Mouse (Mus musculus): ENCODE data around the gene Cdkn2aipnl.

The Cdkn2aipnl gene

DNA sequence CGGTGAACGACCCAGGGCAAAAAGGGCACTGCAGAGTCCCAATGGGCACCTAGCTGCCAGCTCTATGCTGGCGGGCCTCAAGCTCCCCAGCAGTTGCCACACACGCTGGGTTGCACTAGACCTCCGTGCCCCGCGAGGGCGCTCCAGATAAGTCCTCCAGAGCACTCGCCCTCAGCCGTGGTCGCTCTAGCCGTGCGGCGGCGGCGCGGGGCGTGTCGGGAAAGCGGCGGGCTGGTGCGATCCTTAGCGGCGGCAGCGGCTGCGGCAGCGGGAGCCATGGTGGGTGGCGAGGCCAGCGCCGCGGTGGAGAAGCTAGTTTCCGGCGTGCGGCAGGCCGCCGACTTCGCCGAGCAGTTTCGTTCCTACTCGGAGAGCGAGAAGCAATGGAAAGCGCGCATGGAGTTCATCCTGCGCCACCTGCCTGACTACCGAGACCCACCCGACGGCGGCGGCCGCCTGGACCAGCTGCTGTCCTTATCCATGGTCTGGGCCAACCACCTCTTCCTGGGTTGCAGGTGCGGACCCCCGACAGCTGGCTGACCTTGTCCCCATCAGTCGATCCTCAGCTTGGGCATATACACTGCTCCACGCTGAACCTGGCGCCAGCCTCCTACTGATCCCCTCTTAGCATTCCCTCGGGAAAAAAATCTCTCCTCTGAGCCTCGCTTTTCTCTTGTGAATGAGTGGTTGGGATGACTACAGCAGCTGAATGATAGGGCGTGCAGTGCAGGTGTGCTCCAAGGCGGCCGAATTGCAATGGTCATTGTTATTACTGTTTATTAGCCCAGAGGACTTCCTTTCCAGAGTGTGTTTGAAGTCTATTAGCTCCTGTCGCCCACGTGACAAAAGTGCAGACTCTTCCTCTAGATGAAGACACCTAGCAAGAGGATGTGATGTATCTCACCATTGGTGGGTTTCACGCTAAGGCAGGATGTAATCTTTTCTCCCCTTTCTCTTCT is at the start of gene Cdkn2aipnl:
TSS of gene Cdkn2aipnl (plus strand) at position 219 of the 959 bp plus-strand sequence.
- in situ Hi-C loops (cut with MboI, MseI), result loop anchor here (5.0 to 10.0 kb wide), 3 partner anchors 145 to 247 kb away; partner anchors contain the start of gene Olfr1371 (in 1 of the 2)

DNA sequence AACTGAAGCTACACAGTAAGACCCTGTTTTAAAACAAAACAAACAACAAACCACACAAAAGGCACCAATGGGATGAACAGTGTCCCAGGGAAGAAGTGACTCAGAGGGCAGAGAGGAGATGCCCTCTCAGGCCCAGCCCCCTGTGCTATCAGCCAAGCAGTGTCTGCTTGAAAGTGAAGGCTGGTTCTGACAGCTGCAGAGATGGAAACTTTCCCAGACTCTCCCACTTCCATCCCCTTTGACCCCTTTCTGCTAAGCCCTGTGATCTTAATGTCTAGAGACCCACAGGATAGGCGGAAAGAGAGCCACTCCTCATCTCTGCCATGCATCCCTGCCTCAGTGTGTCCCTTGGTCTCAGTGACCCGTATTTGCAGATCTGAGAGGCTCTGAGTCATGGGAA is 49.5 kb upstream of the Cdkn2aipnl start:
- in situ Hi-C loops (cut with MboI, MseI), result no loop called here

DNA sequence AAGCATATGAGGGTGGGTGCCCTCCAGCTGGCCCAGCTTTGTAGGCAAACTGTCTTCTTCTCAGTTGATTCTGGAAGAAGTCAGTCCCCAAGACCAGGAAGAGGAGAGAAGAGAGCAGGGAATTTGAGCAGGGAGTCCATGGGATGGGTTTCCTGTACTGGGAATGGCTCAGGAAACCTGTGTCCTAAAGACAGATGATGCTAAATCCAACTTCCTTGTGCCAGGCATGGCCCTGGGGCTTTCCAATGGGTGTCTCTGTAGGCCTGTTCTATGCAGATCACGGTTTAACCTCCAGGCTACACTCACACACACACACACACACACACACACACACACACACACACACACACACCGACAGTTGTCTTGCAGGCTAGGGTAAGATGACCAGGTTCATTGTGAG is 48.9 kb upstream of the Cdkn2aipnl start:
- in situ Hi-C loops (cut with MboI, MseI), result no loop called here

DNA sequence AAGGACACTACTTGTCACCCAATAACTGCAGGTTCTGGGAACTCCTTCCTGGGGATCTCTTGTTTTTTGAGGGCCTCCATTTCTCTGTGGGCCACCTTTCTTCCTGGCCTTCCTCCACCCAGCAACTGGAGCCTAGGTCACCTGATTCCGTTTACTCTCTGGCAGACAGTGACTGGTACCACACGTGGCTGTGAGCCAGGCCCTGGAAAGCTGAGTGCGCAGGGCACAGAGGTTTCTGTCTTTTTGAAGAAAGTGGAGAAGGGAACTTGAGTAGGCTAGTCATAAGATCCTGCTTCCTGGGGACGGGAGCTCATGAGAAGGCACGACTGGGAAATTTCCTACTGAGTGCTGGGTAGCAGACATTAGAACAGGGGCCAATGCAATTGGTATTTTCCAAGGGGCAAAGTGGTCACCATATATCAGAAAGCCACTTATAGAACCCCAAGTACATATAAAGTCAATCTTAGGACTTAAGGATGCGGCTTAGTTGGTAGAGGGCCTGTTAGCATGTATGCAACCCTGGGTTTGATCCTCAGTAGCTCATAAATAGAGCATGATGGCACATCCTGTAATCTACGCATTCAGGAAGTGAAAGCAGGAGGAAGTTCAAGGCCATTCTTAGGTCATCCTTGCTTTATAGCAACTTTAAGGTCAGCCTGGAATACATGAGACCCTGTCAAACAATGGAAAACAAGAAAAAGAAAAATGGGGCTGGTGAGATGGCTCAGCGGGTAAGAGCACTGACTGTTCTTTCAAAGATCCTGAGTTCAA is 45.9 kb upstream of the Cdkn2aipnl start:
- in situ Hi-C loops (cut with MboI, MseI), result no loop called here

- in situ Hi-C loops (cut with MboI, MseI), result no loop called here
Measured at GRCm38 (mm10) chr11:51922421-51922841, 45.0 kb upstream of the Cdkn2aipnl start.

- in situ Hi-C loops (cut with MboI, MseI), result no loop called here
Measured at GRCm38 (mm10) chr11:51925595-51925994, 41.9 kb upstream of the Cdkn2aipnl start.

DNA sequence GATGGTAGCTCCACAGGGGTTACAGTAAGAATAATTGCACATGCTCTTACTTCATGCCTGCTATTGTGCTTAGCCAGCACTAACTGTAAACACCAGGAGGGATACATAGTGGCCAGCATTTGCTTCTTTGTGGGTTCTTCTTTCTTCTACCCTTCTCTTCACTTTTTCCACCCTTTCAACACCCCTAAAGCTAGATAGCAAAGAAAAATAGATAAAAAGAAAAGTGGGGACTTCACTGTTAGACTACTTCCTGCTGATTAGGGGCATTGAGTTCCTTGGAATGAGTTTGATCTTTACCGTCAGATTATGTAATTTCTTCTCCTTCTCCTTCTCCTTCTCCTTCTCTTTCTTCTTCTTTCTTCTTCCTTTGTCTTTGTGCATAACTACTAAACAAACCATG is 41.1 kb upstream of the Cdkn2aipnl start:
- in situ Hi-C loops (cut with MboI, MseI), result no loop called here

DNA sequence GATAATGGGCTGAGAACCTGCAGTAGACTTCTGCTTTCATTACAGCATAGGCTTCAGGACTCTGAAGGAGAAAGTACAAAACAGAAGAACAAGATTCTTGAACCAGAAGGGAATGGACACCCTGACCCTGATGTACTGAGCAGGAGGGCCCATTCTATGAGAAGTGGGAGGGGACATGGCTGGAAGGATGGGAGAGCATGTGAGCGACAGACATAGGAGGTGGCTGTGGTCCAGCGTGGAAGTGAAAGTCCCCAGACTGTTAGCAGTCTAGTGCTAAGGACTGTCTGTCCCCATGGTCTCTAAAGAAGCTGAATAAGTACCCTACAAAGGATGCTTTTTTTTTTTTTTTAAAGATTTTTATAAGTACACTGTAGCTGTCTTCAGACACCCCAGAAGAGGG is 40.4 kb upstream of the Cdkn2aipnl start:
- in situ Hi-C loops (cut with MboI, MseI), result no loop called here

GRCm38 (mm10) chr11:51931138-51931537 is 36.3 kb upstream of the Cdkn2aipnl start:
- in situ Hi-C loops (cut with MboI, MseI), result no loop called here

DNA sequence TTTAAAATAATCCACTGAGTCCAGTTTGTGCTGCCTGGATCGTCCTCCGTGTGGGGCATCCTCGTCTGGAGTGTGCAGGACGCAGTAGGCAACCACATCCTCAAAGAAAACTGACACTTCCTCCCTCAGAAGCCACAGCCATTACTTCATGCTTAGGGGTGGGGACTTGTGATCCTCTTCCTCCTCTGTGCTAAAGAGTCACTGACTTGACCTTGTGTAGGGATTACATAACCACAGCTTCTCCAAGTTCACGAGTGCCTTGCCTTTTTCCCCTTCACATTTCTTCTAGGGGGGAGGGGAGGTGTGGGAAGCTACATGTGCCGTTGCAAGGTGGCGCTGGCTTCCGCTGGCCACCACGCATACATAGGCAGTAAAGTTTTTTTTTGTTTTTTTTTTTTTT is 35.7 kb upstream of the Cdkn2aipnl start:
- in situ Hi-C loops (cut with MboI, MseI), result no loop called here

GRCm38 (mm10) chr11:51934230-51934629 is 33.2 kb upstream of the Cdkn2aipnl start:
- in situ Hi-C loops (cut with MboI, MseI), result no loop called here

DNA sequence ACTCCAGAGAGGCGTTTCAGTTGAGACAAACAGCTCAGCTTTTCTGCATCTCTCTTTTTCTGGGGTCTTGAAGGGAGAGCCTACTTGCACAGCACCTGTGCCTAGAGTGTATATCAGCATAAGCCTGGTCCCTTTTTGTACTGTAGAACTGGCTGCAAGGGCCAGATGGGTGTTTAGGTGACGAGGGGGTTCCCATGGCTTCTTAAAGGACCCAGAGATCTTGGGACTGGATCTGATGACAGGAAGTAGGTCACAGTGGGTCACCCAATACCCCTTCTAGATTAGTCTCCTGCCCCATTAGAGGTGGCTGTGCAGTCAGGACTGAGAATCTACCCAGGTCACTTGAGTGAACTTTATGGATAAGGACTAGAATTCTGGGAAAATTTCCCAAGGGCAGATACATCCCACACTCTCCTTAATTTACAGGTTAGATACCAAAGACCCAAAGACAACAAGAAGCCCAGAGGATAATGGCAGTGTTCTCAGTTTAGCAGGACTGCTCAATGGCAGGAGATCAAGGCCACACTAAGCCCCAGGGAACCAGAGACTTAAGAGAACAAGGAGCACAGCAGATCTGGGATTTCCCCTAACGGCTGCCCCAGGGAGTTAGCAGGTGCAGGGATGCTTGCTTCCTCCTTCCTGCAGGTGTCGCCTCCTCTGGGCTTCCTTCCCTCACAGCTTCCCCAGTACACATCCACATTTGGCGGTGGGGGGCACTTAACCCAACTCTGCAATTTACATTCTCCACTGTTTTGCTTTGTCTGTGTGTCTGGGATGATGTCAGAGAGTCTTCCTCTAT is 31.6 kb upstream of the Cdkn2aipnl start:
- in situ Hi-C loops (cut with MboI, MseI), result no loop called here

- in situ Hi-C loops (cut with MboI, MseI), result no loop called here
Measured at GRCm38 (mm10) chr11:51937361-51937781, 30.1 kb upstream of the Cdkn2aipnl start.

DNA sequence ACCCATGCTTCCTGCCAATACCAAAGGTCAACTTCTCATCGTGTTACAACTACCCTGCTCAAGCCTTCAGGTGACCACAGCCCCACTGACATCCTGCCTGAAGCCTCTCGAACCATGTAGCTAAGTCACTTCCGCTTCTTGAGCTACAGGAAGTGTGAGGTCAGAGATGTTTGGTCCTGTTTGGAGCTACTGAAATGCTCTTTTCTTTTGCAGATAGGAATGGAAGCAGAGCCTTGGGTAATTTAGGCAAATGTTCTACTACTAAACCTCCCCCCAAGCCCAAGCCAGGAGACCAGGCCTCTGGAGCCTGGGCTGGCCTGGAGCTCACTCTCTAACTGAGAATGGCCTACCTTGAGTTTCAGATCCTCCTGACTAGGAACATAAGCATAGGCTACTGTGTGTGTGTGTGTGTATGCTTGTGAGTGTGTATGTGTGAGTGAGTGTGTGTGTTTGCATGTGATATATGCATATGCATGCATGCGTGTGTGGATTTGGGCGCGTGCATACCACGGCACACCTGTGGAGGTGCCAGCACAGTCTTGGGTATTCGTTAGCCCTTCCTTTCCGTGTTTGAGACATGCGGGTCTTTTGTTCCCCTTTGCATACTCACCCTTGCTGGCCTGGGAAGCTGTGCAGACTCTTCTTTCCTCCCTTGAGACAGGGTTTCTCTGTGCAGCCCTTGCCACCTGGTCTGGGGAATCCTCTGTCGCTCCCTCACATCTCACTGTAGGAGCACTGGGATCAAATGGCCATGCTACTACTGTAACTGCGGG is 28.5 kb upstream of the Cdkn2aipnl start:
- in situ Hi-C loops (cut with MboI, MseI), result no loop called here

- in situ Hi-C loops (cut with MboI, MseI), result no loop called here
Measured at GRCm38 (mm10) chr11:51939590-51939955, 27.9 kb upstream of the Cdkn2aipnl start.

DNA sequence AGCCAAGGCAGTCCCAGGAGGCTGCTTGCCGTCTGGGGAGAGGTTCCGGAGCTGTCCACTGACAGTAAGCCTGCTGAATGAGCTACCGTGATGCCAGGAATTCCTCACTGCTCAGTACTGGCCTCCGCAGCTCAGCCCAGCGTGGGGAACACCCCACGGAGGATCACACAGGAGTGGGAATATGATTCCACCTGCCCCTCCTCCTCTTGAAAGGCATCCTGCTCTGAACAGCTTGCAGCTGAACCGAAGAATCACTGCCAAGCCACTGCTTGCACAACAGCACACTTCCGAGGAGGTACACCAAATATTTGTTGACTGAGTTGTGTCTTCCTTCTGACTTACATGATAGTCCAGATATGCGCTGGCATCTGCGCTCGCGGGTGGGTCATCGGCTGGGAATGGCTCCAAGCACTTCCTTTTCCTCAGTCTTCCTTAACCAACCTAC is 26.9 kb upstream of the Cdkn2aipnl start:
- in situ Hi-C loops (cut with MboI, MseI), result loop anchor here in 1 of 2 experiments (5.0 kb wide), 1 partner anchor 73 kb away; no protein-coding TSS in a partner anchor

DNA sequence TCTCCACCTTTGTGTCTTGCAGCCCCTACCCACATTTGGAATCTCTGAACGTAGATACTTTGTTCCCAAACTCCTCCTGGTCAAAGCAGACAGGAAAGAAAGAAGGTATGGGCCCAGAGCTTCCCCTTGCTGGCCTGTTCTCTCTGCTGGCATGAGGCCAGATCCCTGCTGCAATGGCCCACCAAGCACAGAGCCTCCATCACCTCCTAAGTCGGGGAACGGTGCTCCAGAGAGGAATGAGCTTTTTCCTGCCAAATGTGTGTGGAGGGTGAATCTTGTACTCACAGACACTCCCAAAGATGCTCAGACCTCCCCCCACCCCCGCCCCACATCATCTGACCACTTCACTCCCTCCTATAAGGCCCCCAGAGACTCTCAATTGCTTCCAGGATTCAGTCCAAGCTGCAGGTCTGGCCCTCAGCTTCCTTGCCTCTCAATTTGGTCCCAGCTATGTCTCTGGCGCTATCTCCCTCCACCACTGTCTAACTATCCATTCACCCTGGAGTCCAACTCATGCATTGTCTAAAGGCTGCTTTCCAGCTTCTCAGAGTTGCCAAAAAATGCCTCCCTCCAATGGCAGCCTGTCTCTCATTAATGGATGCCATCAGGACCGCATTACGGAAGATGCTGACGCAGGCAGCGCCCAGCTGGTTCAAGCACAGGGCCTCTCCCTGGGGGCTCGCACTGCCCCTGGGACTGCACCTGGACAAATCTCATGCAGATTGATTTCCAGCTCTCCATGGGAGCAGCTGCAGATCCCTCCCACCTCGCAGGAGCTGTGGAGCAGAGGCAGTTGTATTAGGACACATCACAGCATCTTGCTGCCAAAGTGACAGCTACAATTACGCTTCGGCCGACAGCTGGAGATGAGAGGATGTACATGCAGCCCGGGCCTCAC is 24.6 kb upstream of the Cdkn2aipnl start:
- in situ Hi-C loops (cut with MboI, MseI), result loop anchor here in 1 of 2 experiments (5.0 kb wide), 1 partner anchor 76 kb away; no protein-coding TSS in a partner anchor

- in situ Hi-C loops (cut with MboI, MseI), result loop anchor here in 1 of 2 experiments (5.0 kb wide), 1 partner anchor 76 kb away; no protein-coding TSS in a partner anchor
Measured at GRCm38 (mm10) chr11:51943500-51943841, 24.0 kb upstream of the Cdkn2aipnl start.

DNA sequence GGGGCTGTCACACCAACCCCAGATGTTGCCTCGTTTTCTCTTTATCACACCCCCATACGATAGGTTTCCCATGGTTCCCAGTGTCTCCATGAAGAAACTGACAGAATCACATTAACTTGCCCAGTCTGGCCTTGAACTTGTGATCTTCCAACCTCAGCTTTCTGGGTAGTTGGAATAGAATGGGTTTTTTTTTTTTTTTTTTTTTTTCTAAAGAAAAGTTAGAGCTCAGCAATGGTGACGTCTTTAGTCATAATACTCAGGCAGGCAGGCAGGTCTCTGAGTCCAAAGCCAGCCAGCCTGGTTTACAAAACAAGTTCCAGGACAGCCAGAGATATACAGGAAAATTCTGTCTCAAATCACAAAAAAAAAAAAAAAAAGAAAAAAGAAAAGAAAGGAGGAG is 23.2 kb upstream of the Cdkn2aipnl start:
- in situ Hi-C loops (cut with MboI, MseI), result loop anchor here in 1 of 2 experiments (5.0 kb wide), 1 partner anchor 77 kb away; no protein-coding TSS in a partner anchor
